Mouse (Mus musculus) cerebellum, adult 11-12 months (tissue): ENCODE results near the gene Kcnd2.

Source experiments
- DNase-seq: peaks from one replicate; pipeline ENCODE4 v3.0.0; 2022

The Kcnd2 gene

DNA sequence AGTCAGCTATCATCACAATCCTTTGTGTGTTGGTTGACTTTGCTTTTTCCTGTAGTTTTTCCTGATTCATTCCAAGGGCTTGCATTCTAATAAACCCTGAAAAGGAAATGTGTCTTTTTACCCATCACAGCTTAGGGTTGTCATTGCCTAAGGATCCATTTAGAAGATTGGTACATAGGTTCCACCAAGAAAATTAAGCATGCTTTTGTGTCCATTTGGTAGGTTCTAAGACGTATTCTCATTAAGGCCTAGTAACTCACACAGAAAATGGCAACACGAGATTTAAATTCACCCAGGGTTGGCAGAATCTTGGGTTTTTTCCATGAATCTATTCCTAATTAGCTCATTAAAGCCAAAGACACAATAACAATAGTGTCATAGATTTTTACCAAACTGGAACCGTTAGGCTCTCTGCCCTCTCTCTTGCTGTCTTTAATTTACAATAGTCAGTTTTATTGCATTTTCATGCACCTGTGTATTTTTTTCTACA lies 477.6 kb downstream of the Kcnd2 start:
- DNase-seq: no peak

DNA sequence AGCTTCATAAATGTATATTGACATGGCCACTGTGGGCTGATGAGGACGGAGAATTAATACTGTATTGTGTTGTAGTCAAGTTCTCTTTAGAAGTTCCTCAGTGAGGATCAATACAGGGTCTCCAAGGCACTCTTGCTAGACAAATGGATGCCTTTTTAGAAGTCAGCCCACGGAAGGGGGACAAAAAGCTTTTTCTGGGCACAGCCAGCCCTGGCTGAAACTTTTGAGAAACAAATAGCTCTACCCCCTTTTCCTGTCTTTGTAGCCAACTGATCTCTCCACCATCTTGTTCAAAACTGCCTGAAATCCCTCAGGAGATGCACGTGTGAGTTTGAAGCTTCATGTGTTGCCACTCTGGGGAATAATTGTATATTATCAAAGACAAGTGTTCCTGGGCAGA lies 482.3 kb downstream of the Kcnd2 start:
- no peak for DNase-seq

DNA sequence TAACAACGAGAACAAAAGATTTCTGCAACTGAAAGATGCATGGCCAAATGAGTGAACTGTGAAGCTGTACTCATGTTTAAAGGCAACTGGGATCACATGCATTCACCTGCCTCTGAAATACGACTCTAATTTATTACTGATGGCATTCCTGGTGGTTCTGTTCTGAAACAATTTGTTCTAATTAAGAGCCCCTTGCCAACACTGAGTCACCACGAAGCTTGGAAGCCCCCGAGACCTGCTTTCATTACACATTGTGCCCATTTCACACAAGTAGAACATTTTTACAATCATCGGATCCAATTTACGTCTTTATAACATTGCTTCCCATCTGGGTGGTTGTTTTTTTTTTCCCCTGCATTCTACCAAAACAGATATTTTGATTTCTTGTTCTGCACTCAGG lies 485.8 kb downstream of the Kcnd2 start:
- DNase-seq: no peak

DNA sequence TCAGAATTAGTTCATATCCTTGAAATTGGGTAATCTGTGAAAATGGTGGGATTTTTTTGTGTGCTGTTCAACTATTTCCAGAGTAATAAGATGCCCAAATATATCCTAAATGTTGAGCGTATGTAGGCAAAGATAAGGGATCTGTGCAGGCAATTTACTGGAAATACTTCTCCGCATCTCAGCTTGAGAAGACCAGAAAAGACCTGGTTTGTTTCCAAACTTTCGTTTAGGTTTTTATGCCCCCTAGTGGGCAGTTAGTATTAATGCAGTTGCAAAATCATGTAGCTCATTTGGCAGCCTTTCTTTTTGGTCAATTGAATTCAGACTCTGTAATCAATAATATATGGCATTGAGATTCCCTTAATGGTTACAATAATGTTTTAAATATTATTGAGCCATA lies 493.9 kb downstream of the Kcnd2 start:
- no peak for DNase-seq

DNA sequence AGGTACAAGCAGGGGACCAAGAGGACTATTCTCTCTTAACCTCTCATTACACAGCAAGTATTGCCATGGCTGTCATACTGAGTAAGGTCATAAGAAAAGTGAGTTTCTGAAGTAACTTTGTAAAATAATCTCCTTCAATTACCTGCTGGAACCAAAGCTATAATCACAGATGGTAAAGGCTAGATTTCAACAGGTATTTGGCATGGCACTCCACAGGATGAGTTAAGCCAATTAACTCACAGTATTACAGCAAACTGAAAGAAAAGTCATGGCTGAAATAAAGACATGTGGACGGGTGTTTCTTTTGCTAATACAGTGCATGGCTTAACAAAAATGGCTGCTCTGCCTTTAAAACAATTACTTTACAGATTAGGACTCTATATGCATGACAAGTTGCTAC lies 503.8 kb downstream of the Kcnd2 start:
- no peak for DNase-seq

DNA sequence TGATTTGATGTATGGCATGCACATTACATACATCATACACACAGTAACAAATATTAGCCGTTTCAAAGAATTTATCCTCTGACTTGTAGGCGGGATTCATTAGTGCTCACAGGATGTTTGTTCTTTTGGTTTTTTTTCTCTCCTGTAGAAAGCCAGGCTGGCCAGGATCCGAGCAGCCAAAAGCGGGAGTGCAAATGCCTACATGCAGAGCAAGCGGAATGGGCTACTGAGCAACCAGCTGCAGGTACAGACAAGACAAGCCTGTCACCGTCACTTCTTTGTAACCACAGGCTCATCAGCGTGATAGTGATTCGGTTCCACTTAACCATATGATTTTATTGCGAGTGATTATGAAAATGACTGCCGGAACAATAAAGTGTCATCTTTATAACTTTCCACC lies 506.9 kb downstream of the Kcnd2 start:
- DNase-seq: peak; percentile 36

DNA sequence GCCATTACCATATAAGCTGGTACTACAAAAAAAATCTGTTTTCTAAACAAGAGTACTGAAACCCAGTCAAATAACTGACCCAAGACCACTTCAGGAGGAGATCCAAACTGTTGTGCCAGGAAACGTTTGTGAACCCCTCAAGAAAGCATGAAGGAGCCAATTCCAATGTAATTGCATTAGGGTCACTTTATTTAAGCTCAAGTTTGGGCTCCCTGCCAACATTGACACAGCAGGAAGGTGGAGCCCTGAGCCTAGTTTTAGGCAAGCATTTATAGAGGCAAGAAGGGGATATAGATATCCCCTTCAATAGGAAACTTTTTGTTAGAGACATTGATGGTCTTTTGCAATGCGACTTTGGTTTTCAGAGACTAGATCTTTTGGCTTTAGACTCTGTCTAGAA lies 525.3 kb downstream of the Kcnd2 start:
- DNase-seq: no peak

DNA sequence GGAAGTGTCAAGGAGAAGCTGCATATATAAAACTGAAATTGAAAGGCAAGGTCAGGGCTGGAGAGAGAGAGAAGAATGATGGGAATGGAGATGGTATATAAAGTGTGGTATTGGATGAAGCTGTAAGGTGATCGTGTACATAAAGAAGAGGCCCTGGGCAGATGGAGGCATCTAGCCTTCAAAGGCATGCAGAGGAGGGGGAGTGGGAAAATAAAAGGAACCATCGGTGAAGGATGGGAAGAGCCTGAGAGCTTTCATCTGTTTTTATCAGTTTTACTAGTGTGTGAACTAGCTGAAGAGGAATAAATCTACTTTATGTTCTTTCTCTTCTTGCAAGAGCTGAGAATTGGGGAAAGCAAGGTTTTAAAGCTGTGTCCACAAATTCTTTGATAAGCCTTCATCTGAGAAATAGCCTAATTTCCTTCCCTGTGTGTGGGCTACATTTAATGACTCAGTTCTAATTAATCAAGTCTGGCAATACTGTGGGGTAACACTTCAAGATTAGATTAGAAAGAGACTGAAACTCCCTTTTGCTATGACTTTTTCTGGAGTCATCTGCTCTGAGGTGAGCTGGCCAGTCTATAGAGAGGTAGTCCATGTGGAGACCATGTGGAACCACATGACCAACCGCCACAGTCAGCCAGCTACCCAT lies 529.4 kb downstream of the Kcnd2 start:
- no peak for DNase-seq

DNA sequence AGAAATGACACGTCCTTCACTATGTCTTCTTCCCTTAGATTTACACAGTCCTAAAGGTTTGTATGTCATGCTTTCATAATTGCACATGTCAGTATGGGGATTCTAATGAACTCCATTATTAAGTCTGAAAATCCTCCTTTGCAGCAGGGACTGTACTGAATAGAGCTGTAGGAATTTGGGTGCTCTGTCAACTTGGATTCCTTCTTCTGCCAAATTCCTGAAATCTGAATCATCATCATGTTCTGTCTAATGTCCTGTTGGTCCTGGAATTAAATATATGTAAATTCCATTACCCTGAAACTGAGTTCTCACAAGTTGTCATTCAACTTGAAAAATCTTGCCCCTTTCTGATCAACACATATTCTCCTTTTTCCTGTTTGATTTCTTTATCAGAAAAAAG lies 532.2 kb downstream of the Kcnd2 start:
- no peak for DNase-seq

DNA sequence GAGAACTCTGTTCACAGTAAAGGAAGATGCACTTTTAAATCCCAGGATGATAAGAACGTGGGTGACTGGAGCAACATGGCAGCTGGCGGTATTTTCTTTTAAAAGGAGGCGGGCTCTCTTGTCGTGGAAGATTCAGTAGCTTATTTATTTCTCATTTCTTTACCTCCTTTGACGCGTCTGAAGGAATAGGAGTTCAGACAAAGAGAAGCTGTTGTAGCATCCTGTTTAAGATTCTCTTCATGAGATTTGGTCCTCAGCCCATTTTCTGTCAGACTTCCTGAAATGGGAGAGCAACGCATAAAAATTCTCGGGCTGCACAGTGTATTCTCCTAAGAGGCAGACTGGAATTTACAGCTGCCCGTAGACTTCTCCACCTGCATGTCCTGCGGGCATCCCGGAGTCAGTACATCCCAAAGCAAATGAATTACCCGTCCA lies 552.5 kb downstream of the Kcnd2 start:
- no peak for DNase-seq

DNA sequence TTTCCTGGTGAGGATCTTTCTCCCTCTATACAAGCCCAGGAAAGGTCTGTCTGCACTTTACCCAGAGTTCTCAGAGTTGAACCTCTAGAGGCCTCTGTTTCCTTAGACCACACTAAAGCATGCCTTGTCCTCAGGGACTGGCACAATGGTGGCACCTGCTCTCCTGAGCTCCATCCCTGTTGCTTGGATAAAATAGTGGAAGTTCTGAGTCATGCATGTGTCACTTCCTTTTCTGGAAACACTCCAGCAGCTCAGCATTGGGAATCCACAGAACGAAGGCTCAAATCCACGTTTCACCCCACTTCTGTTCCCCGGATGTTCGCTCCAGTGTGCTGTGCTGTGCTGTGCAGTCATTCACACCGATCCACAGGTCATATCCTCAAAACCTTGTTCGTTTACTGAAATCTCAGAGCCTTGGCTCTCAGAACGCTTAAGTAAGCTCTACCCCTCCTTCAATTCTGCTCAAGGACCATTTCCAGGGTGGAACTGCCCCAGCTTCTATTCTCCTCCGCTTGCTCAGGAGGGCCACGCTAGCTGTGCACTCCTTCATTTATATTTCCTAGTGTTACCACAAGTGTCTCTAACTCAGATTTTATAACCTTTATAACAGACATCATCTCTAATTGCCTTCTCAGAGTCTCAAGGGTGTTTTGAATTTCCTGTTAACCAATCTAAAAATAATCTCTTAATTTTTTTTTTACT lies 553.6 kb downstream of the Kcnd2 start:
- no peak for DNase-seq

DNA sequence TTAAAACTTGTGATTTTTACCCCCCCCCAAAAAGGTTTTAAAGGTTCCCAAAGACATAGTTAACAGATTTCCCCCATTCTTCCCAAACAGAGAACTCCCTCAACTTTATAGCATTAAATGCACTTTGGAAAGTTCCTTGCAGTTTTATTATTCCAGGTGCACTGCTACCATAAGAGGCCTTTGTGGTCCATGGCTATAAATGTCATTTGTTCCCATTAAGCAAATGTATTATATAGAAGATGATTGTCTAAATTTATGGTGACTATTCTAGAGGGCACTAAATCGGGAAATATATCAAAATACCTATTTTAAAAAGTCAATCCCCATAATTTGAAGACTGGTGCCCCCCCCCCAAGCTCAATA lies 554.1 kb downstream of the Kcnd2 start:
- no peak for DNase-seq

DNA sequence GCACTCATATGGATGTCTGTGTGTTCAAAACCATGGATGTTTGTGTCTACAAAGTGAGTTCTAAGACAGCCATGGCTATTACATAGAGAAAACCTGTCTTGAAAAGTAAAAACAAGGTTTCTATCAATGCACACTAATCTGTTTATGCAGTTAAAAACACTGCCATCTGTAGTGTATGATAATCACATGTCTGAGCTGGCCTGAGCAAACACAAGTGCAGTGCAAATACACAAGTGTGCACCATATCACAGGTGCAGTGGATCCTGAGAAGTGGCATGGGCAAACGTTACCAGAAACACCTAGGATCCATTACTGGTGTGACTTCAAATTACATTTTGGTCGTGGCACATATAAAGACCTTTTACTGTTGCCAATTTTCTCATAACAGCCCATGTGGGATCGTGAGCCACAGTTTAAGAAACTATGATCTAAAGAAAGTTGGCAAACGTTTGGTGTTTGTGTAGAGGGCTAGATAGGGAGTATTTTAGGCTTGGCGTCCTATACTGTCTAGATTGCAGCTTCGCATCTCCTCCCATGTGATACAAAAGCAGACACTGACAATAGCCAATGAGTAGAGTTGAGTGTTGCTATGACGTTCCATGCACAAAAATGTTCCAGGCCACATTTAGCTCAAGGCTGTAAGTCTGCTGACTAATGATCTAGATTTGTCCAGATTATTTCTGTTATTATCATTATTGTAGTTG lies 559.1 kb downstream of the Kcnd2 start:
- DNase-seq: no peak
